Mouse (Mus musculus): ENCODE data around the gene Pigt.

The Pigt gene

DNA sequence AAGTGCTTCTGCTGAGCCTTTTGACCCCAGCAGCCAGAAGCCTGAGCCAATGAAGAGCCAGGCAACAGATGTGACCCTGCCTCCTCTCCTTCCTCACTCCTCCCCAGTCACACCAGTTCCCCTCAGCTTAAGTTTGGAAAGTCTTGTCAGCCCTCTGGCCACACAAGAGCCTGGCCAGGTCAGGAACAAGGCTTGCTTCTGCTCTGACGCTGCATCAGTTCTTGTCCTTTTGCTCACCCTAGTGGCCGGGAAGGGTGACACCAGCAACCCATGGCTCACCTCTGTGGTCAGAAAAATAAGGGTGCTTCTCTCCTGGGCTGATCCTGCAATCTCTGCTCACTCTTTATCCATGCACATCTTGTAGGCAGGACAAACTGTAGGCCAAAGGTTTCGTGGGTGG lies 23.5 kb downstream of the Pigt start:
- peak; percentile 47 for DNase-seq (ENCODE audit: low read depth, low spot score)

DNA sequence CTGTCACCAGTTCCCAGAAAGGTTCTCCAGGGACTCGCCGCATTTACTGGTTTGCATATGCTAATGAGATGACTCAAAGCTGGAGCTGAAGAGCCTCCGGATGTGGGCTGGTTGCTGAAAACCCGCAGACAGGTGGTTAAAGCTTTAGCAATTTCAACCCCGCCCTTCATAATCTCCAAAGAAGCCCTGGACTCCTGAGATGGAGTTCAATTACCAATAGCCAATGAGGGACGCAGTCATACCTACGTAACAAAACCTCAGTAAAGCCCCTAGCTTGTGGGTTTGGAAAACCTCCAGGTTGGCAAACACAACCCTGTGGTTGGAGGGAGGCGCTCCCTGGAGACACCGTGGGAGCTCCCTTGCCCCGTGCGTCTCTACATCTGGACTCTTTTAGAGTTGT lies 24.5 kb downstream of the Pigt start:
- no peak for DNase-seq (ENCODE audit: low read depth, low spot score)

DNA sequence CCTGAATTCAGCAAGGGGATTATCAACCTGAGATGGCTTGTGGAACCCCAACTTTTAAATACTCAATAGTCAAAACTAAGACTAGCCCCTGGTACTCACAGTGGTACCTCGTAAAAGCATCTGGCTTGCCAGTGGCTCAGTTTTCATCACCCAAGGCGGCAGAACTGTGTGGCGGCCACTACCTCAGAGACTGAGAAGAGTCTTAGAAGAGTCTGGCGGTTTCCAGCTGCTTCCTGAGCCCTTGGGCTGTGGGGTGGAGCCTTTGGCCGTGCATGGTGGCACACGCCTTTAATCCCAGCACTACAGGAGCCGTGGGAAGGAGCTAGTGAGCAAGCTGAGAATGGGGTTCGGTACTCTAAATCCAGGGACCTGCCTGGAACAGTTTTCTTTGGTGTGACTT lies 25.0 kb downstream of the Pigt start:
- no peak for DNase-seq (ENCODE audit: low read depth, low spot score)

DNA sequence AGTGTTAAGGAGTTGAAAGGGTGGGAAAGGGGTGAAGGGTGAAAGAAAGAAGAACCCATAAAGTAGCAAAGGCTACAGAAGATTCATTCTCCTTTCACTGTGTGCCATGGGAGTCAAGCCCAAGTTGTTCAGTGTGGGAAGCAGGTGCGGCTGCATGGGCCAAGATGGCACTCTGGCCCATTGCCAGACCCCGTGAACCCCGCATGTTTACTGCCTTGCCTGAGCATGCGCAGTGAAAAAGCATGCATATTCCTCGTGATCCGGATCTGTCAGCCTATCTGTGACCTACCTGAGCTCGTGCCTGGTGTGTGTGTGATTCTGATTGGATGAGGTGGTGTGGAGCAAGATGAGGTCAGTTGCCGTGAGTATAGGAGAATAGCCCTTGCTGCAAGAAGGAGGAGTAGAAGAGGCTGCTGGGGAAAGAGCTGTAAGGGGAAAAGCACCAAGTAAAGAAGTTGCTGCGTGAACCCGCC lies 26.0 kb downstream of the Pigt start:
- DNase-seq (ENCODE audit: low read depth, low spot score), result no peak

DNA sequence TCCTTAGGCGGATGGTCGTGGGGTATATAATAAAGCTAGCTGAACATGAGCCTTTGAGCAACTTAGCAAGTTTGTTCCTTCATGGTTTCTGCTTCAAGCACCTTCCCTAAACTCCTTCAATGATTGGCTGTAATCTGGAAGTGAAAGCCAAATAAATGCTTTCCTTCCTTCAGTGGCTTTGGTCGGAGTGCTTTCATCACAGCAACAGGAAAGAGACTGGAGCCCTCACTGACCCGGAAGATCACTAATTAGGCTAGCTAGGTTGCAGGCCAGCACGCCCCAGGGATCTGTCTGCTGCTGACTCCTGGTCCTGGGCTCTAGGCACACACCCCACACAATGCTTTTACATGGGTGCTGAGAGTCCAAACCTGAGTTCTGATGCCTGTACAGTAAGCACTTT lies 31.2 kb downstream of the Pigt start:
- no peak for DNase-seq (ENCODE audit: low read depth, low spot score)

DNA sequence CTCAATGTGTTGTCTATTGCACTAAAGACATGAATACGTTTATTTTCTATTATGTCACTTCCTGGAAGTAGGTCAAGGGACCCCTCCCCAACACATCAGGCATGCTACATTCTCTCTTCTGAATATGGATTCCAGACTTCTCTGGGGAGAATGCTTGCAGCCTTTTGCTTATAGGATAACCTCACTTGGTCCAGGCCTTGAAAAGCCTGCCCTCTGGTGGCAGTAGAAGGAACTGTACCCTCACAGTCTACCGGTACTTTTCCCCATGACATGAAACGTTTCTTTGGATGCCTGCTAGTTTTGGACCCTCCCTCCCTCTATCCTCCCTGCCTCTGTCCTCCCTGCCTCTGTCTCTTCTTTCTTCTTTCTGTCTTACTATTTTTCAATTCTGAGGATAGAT lies 33.8 kb downstream of the Pigt start:
- peak; percentile 78 for DNase-seq (ENCODE audit: low read depth, low spot score)

DNA sequence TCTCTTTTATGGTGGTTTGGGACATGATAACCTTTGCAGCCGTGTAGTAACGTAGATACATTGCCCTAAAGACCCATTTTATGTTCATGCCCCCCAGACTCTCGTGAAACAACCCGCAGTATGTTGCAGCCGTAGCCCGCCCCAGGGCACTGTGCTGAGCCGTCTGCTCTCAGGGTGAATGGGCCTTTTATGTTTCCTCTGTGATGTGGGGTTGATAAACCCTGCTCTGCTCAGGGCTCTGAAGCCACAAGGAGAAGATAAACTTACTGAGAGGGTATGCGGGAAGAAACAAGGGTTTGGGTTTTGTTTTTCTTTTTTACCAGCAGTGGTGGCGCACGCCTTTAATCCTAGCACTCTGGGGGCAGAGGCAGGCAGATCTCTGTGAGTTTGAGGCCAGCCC lies 37.0 kb downstream of the Pigt start:
- no peak for DNase-seq (ENCODE audit: low read depth, low spot score)

DNA sequence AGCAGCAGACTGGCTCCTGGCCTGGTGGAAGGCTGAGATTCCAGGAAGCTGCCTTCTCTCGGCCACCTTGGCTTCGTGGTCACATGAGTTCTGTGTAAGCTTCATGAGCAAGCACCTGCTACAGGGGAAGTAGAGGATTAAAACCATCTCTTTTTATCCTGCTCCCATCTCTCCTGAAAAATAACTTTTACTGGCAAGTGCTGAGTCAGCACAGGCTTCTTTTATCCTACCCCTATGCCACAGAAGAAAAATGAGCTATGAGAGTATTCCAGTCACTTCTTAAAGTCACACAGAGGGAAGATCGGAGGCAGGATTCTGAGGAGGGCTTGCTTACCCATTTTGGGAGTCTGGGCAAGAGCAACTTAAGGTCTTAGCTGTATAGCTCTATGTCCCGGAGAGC lies 39.7 kb downstream of the Pigt start:
- DNase-seq (ENCODE audit: low read depth, low spot score), result no peak

DNA sequence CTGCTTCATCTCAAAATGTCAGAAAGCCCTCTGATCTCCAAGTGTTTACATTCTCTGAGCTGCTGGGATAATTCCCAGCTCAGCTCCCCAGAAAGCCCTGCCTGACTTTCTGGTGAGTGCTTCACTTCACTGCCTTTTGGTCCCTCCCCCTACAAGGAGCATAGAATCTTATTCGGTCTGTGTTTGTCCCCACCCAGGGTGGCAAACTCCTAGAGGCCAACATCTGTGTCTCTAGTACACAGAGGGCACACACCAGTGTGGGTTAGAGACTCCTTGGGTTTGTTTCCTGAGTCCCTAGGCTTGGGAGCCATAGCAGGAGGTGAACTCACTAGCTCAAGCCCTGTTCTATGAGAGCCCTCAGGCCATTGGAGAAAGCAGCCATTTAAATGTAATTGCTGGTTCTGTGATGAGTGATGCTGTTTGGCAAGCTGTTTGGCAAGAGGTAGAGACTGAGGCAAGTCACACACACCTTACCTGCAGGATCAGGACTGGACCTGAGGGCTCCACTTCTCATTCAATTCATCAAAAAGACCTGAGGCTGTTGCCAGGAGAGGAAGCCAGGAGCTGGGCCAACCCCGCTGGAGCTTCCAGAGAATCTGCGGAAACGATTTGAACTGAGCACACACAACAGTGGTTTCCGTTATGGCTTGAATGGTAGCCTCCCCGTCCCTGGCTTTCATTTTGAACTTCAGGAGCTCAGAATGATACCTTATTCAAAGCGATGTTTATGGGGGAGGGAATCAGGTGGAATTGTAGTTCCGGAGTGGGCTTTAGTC lies 43.5 kb downstream of the Pigt start:
- DNase-seq (ENCODE audit: low read depth, low spot score), result no peak

DNA sequence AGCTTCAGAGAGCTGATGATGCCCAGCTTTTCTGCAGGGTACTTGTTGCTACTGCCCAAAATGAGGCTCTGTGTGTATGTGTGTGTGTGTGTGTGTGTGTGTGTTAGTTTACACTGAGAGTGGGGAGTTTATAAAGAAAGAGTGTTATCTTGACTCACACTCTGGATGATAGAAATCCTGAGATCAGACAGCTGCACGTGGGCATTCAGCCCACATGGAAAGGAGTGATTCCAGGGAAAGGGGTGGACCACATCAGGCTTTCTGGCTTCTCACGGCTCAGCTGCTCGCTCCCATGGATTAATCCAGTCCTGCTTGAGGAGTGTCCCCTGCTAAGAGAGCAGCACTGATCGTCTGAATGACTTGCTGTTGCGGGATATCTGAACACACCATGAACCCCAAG lies 44.8 kb downstream of the Pigt start:
- no peak for DNase-seq (ENCODE audit: low read depth, low spot score)

DNA sequence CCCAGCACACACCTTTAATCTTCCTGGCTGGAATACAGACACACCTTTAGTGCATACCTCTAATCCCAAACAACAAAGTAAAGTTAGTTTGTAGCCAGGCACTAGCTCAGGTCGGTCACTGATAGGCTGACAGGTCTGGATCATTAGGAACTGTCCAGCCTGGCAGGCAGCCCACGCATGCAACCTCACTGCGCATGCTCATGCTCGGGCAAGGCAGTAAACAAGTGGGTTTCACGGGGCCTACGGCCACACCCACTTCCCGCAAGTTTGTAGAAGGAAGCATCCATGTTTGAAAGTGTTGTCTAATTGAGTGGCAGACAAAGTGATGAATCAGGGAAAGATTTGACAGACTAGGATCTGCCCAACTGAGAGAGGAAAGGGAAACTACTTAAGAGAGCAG lies 45.3 kb downstream of the Pigt start:
- no peak for DNase-seq (ENCODE audit: low read depth, low spot score)

DNA sequence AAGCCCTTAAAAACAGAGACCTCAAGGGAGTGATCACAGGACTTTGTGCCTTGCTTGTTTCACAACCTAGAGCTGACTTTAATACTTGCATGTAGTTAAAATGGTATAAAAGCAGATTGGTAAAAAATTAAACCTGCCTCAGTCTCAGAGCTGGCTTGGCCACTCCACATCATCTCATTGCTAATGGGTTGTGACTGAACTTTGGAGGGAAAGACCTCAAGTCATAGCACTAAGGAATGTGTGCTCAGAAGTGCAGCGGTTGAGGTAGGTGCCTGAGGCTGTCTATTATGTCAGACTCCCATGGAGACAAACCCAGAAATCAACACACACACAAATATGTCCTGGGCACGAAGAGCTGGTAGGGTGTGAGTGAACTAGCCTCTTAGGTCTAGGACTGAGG lies 46.4 kb downstream of the Pigt start:
- no peak for DNase-seq (ENCODE audit: low read depth, low spot score)

DNA sequence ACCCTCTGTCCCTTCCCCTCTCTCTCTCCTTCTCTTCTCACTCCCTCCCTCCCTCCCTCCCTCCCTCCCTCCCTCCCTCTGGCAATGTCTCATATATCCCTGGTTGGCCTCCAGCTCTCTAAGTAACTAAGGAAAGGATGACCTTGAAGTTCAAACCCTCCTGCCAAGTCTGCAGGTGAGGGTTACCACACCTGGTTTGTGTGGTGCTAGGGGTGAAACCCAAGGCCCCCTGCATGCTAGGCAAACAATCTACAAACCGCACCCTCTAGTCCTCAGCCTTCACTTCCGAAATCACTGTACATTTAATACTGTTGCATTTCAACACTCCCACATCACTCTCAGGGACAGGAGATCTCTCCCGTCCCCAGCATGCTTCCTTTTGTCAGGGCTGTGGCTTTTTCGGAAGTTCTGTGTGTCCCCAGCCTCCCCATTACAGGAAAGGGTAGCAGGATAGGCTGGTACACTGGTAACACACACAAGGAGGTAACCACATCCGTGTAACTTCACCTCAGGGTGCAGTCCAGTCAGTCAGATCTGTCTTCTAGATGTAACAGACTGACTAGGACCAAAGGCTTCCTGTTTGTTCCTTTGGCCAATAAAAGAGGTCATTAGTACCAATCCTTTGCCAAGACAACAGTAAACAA lies 47.3 kb downstream of the Pigt start:
- no peak for DNase-seq (ENCODE audit: low read depth, low spot score)

DNA sequence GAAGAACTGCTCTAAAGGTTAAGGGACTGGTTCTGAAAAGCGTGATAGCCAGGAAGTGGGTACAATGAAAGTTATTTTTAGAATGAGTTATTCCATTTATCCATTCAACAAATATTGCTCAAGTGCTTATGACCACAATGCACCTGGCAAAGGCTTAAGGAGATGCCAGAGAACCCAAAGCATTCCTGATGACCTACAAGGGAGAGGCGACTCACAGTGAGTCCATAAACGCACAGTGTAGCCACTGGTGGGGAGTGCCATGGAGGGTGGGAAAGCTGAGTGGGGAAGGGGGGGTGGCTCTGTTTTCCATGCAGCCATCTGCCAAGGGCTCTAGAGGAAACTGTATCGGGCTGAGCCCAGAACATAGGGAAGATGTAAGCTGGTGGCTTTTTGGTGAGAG lies 52.0 kb downstream of the Pigt start:
- no peak for DNase-seq (ENCODE audit: low read depth, low spot score)

DNA sequence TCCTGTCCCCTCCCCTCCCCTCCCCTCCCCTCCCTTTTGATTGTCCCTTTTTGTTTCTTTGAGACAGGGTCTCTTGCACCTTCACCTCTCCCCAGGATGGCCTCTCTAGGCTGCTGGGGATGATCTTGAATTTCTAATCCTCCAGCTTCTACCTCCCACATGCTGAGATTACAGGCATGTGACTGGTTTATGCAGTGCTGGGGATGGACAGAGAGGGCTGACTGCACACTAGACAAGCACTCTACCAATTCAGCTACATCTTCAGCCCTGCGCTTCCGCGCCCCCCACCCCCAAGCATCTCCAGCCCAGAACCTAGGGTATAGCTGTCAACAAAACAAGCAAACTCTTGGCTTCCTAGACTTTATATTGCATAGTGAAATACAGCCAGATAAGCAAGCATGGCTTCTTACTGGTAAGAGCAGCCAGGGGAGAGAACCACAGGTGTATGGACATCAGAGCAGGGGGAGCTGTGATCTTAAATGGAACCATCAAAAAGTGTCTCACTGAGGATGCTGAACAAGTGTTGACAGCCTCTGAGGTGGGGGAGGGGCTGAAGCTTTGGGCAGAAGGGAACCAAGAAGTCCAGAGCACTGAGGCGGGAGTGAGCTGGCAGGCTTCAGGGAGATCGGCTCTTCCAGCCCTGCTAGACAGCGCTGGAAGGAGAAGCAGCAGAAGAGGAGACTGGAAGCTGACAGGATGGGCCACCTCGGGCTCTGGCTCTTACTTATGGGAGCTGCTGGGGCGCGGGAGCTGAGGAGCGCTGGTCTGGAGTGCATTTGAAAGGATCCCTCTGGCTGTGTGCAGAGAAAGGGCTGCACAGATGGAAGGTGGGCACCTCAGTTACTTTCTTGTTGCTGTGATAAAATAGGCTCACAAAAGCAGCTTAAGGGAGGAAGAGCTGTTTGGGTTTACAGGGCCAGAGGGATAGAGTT lies 52.9 kb downstream of the Pigt start:
- no peak for DNase-seq (ENCODE audit: low read depth, low spot score)

DNA sequence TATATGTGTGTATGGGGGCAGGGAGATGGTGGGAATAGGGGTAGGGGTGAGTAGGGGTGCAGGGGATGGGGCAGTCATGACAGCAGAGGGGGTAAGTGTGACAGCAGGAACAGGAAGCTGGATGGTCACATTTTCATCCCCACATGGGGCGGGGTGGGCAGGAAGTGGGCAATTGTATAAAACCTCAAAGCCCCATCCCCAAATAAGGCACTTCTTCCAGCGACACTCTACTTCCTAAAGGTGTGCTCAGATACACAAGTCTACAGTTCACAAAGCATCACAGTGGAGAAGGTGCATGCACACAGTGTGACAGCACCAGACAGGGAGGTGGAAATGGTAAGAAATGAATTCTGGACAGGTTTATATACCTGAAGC lies 53.6 kb downstream of the Pigt start:
- DNase-seq (ENCODE audit: low read depth, low spot score), result no peak

DNA sequence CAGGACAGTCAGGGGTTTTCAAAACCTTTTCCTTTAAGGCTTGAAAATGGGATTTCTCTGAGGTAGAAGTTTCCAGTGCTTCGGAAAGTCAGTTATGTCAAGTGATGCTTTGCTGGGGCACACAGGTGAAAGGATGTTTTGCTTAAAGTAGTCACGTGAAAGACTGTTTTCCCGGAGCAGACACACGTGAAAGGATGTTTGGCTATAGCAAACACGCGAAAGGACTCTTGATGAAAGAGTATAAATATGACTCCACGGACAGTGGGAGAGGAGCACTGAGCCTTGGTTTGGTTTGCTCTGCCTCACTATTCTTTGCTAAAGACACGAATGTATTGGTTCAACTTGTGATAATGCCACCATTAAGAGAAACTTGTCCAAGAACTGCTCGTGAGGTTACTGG lies 54.2 kb downstream of the Pigt start:
- no peak for DNase-seq (ENCODE audit: low read depth, low spot score)

Data from mesoderm, embryonic 11.5 days (tissue).